Mouse (Mus musculus) Patski (cell line): ENCODE measurements at regions not wholly inside any gene's neighbourhood (a gene's known extent, or its start where the extent isn't known, plus 50 kb on each side); places are given as distances from the start of the nearest gene placed in this dataset.

Experiments used
- ATAC-seq: fragments of 100-300 bp; one replicate; pipeline ENCODE4 v1.8.0; 2021
- CTCF ChIA-PET: fragments of 350-600 bp; sonication (Branson Sonifier 250); formaldehyde crosslinking; loops from one replicate; lab custom pipeline; 2022; ENCODE audit warnings: inconsistent platforms; lab: Charles Lee
- POLR2A ChIA-PET: fragments of 350-600 bp; sonication (Branson Sonifier 250); formaldehyde crosslinking; loops from one replicate; lab custom pipeline; 2022; ENCODE audit warnings: antibody characterized with exemption, inconsistent platforms; lab: Charles Lee
- DNase-seq: peaks from one replicate; pipeline ENCODE4 v3.0.0-alpha.2; 2011; ENCODE audit warnings: low read depth, low spot score
- H3K27me3 ChIP-seq: fragments of 371-371 bp; one replicate; pipeline ENCODE4 v1.5.1; 2021
- CTCF ChIP-seq: fragments of 100-300 bp; IDR thresholded peaks from one replicate; pipeline ENCODE4 v1.5.1; 2021
- in situ Hi-C: fragments of 300-500 bp; cut with MboI; formaldehyde crosslinking; loops from 3 replicates; pipeline ENCODE4 v1.11.1; 2018; ENCODE audit warnings: low pct_unique_long_range_greater_than_20kb, mixed read lengths

GRCm38 (mm10) chr6:31087511-31087910 is 128.6 kb upstream of the Klf14 start:
- DNase-seq (no peak), ATAC-seq (peak; percentile 51)
- in situ Hi-C loops = no loop called here
- ChIA-PET POLR2A (interaction anchor here (0.6 to 5.9 kb wide), 12 partner anchors 10 to 238 kb away, joined by 3 to 61 read pairs (median 4); no protein-coding TSS in a partner anchor), CTCF (interaction anchor here (0.7 to 3.9 kb wide), 9 partner anchors 12 to 89 kb away, joined by 3 to 17 read pairs (median 3); no protein-coding TSS in a partner anchor)
- TF ChIP-seq CTCF = no peak
- no peaks in the 10 kb centered on the region for H3K27me3 ChIP-seq

DNA sequence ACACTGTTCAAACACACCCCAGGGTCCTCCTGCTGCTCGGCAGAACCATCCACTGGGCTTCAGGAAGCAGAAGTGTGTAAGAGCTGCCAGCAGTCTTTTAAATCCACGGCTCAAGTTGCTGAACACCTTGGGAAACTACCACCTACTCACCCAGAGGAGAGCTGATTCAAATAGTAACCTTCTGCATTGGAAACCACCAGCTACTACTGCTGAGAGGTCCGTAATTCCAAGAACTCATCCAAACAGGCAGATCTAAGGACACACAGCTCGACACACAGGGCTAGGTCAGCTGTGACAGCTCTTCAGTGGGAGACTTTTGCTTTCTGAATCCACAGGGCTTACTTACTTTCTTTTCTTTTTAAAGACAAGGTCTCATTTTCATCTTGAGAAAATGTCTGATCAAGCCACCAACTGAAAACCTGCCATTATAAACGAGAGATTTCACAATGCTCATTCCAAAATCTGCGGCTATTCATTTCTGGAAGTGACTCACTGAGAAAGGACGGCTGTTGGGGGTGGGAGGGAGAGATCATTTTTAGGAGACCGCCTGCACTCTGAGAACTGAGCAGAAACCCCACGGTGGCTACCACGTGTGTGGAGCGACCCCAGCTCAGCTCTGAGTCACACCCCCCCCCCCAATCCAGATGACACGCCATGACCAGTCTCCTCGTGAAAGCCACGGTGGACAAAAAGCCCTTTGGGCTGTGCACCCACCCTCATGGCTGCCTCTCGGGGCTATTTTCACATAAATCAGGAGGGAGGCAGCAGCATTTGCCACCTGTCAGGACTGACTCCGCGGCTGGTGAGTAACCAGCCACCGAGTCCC is 129.5 kb upstream of the Klf14 start:
- ChIA-PET POLR2A (interaction anchor here (0.6 to 5.9 kb wide), 11 partner anchors 11 to 695 kb away, joined by 3 to 61 read pairs (median 5); no protein-coding TSS in a partner anchor), CTCF (interaction anchor here (1.3 to 3.9 kb wide), 10 partner anchors 11 to 88 kb away, joined by 3 to 17 read pairs (median 6); no protein-coding TSS in a partner anchor)
- no peaks in the 10 kb centered on the region for H3K27me3 ChIP-seq
- DNase-seq (peak; percentile 89), ATAC-seq (peak; percentile 38)
- no peak for TF ChIP-seq CTCF
- in situ Hi-C loops = no loop called here

- ChIA-PET POLR2A (interaction anchor here (0.6 to 5.9 kb wide), 4 partner anchors 11 to 695 kb away, joined by 3 to 61 read pairs (median 7); no protein-coding TSS in a partner anchor), CTCF (interaction anchor here (1.7 to 3.9 kb wide), 6 partner anchors 10 to 67 kb away, joined by 6 to 17 read pairs (median 9); no protein-coding TSS in a partner anchor)
- DNase-seq = no peak
- no peaks in the 10 kb centered on the region for H3K27me3 ChIP-seq
- peak; percentile 31 for ATAC-seq
- TF ChIP-seq CTCF = no peak
- in situ Hi-C loops = no loop called here
Observed at GRCm38 (mm10) chr6:31088973-31089368, 130.1 kb upstream of the Klf14 start.

- no peaks in the 10 kb centered on the region for H3K27me3 ChIP-seq
- CTCF ChIA-PET = interaction anchor here (1.3 to 3.9 kb wide), 4 partner anchors 9 to 66 kb away, joined by 3 to 17 read pairs (median 8); no protein-coding TSS in a partner anchor
- no peak for DNase-seq
- no peak for TF ChIP-seq CTCF
- ATAC-seq = no peak
- POLR2A ChIA-PET = interaction anchor here (1.5 to 5.9 kb wide), 2 partner anchors 9 to 12 kb away, joined by 4 to 61 read pairs; no protein-coding TSS in a partner anchor
- in situ Hi-C loops = no loop called here
Observed at GRCm38 (mm10) chr6:31090288-31090687, 131.4 kb upstream of the Klf14 start.

- no peaks in the 10 kb centered on the region for H3K27me3 ChIP-seq
- CTCF ChIA-PET = interaction anchor here (1.3 to 3.9 kb wide), 4 partner anchors 9 to 65 kb away, joined by 3 to 17 read pairs (median 8); no protein-coding TSS in a partner anchor
- in situ Hi-C loops = no loop called here
- ATAC-seq = no peak
- TF ChIP-seq CTCF = no peak
- POLR2A ChIA-PET = interaction anchor here (1.5 to 5.9 kb wide), 2 partner anchors 9 to 13 kb away, joined by 4 to 61 read pairs; no protein-coding TSS in a partner anchor
- DNase-seq = no peak
Observed at GRCm38 (mm10) chr6:31090791-31091190, 131.9 kb upstream of the Klf14 start.

GRCm38 (mm10) chr6:31092324-31092723 is 133.4 kb upstream of the Klf14 start:
- ATAC-seq (no peak), DNase-seq (no peak)
- in situ Hi-C loops = no loop called here
- POLR2A ChIA-PET = no interaction called here
- CTCF ChIA-PET = no interaction called here
- TF ChIP-seq CTCF = no peak
- H3K27me3 ChIP-seq = no peaks in the 10 kb centered on the region

GRCm38 (mm10) chr6:31092760-31093159 is 133.9 kb upstream of the Klf14 start:
- ATAC-seq (no peak), DNase-seq (no peak)
- ChIA-PET POLR2A (no interaction called here), CTCF (no interaction called here)
- no peaks in the 10 kb centered on the region for H3K27me3 ChIP-seq
- TF ChIP-seq CTCF = no peak
- in situ Hi-C loops = no loop called here

DNA sequence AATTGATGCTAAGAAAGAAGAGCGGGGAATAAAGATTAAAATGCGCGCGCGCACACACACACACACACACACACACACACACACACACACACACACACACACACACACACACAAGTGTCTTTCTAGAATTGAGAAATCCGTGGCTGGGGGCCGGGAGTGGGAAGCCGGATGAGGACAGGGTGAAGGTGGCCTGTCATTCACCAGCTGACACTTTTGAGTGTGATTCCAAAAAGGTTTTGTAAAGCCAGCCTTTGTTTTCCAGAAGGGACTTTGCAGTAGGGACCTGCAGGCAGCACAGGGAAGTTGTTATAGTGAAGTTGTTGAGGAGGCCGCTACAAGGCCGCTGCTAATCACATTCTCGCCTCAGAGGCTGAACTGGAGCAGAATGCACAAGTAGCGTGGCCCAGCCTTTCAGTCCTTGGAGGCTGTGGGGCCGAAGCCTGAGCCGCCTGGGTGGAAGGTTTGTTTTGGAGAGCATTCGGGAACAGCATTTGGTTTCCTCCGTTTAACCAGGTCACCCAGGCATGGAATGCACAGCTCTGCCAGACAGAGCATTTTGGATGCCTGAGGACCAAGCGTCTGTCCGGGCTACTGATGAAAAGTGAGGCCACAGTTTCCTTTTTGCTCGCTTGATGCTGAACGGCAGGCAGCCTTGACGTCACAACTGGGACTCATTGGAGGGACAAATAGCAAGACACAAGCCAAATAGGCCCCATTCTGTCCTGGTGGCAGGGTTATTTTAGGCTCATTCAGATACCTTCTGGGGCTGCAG is 137.3 kb upstream of the Klf14 start:
- CTCF ChIA-PET = interaction anchor here (1.0 kb wide), 1 partner anchor 30 kb away, joined by 3 read pairs; no protein-coding TSS in a partner anchor
- ATAC-seq = no peak
- no peak for TF ChIP-seq CTCF

GRCm38 (mm10) chr6:31096787-31097186 is 137.9 kb upstream of the Klf14 start:
- CTCF ChIA-PET = interaction anchor here (1.0 kb wide), 1 partner anchor 29 kb away, joined by 3 read pairs; no protein-coding TSS in a partner anchor
- no peaks in the 10 kb centered on the region for H3K27me3 ChIP-seq
- no peak for TF ChIP-seq CTCF
- no peak for ATAC-seq
- POLR2A ChIA-PET = interaction anchor here (6.5 kb wide), 1 partner anchor 8 kb away, joined by 61 read pairs; no protein-coding TSS in a partner anchor
- DNase-seq = no peak
- in situ Hi-C loops = no loop called here

More for the DNA sequence above, 137.3 kb upstream of the Klf14 start:
- in situ Hi-C loops = no loop called here
- DNase-seq = no peak
- POLR2A ChIA-PET = interaction anchor here (0.6 to 6.5 kb wide), 2 partner anchors 8 to 110 kb away, joined by 3 to 61 read pairs; no protein-coding TSS in a partner anchor
- no peaks in the 10 kb centered on the region for H3K27me3 ChIP-seq

DNA sequence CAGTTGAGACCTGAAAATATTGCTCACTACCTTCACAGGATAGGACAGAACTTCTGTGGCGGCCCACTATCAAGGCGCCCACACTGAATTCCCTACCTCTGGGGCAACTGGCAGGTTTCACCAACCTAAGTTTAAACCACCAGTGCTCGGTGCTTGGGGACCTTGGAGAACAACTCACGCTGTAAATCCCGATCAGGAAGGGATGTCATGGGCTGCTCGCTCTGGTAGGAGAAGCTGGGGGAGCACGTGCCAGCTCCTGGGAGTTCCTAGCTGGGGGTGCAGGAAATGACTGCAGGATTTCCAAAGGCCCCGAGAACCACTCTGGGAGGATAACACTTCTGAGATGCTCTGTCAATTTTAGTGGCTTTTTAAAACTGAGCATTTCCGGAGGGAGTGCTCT is 138.4 kb upstream of the Klf14 start:
- no peaks in the 10 kb centered on the region for H3K27me3 ChIP-seq
- in situ Hi-C loops = no loop called here
- no peak for TF ChIP-seq CTCF
- ChIA-PET CTCF (interaction anchor here (0.7 to 1.0 kb wide), 2 partner anchors 11 to 29 kb away, joined by 3 read pairs; no protein-coding TSS in a partner anchor), POLR2A (interaction anchor here (6.5 kb wide), 1 partner anchor 9 kb away, joined by 61 read pairs; no protein-coding TSS in a partner anchor)
- no peak for DNase-seq
- no peak for ATAC-seq
